Mouse (Mus musculus) right cerebral cortex, postnatal 10 days (tissue): ENCODE results near the gene Gm49486.
A peak's percentile ranks its signal among the peaks of the same experiment; 100 is the strongest.
"Not testable (repeated sequence)": the region's sequence is repeated elsewhere in the genome, so short reads cannot be mapped to it uniquely, and the experiment has no call there.

ENCODE experiments used
- DNase-seq, 2 experiments: peaks; one replicate each; pipeline ENCODE4 v3.0.0; 2021; ENCODE audit warnings: low spot score in 2 of 2

The Gm49486 gene

GRCm38 (mm10) chr15:79224685-79225084 is 4.5 kb upstream of the Gm49486 start:
- peak; percentile 83 to 88 for DNase-seq

GRCm38 (mm10) chr15:79225780-79226179 is 3.4 kb upstream of the Gm49486 start:
- DNase-seq, result not testable (repeated sequence)

GRCm38 (mm10) chr15:79235268-79235667 is 6.1 kb downstream of the Gm49486 start:
- no peak for DNase-seq

- no peak for DNase-seq
Measured at GRCm38 (mm10) chr15:79238036-79238435, 8.8 kb downstream of the Gm49486 start.

- peak in 1 of 2 experiments; percentile 59 for DNase-seq
Measured at GRCm38 (mm10) chr15:79242574-79243233, 13.5 kb downstream of the Gm49486 start.

- DNase-seq, result peak; percentile 99
Measured at GRCm38 (mm10) chr15:79243234-79244042, 14.2 kb downstream of the Gm49486 start.

- DNase-seq, result no peak
Measured at GRCm38 (mm10) chr15:79244071-79244893, 15.1 kb downstream of the Gm49486 start.

GRCm38 (mm10) chr15:79245321-79245720 is 16.1 kb downstream of the Gm49486 start:
- no peak for DNase-seq

GRCm38 (mm10) chr15:79250236-79250635 is 21.0 kb downstream of the Gm49486 start:
- no peak for DNase-seq

GRCm38 (mm10) chr15:79251168-79251567 is 22.0 kb downstream of the Gm49486 start:
- DNase-seq, result no peak

GRCm38 (mm10) chr15:79251781-79252491 is 22.7 kb downstream of the Gm49486 start:
- peak; percentile 66 to 72 for DNase-seq

GRCm38 (mm10) chr15:79252580-79252979 is 23.4 kb downstream of the Gm49486 start:
- no peak for DNase-seq

- DNase-seq, result no peak
Measured at GRCm38 (mm10) chr15:79254661-79255060, 25.5 kb downstream of the Gm49486 start, which contains the start of gene Slc16a8. Slc16a8 (minus strand) TSS chr15:79254761.

GRCm38 (mm10) chr15:79258521-79258920 is 29.3 kb downstream of the Gm49486 start:
- DNase-seq, result no peak

GRCm38 (mm10) chr15:79261095-79261725 is 32.0 kb downstream of the Gm49486 start:
- peak; percentile 66 to 74 for DNase-seq

- no peak for DNase-seq
Measured at GRCm38 (mm10) chr15:79261757-79262156, 32.6 kb downstream of the Gm49486 start.

- DNase-seq, result no peak
Measured at GRCm38 (mm10) chr15:79262375-79262774, 33.2 kb downstream of the Gm49486 start.

GRCm38 (mm10) chr15:79262786-79263309 is 33.7 kb downstream of the Gm49486 start:
- DNase-seq, result no peak

- DNase-seq, result no peak
Measured at GRCm38 (mm10) chr15:79263726-79264125, 34.5 kb downstream of the Gm49486 start.

- DNase-seq, result no peak
Measured at GRCm38 (mm10) chr15:79265384-79265783, 36.2 kb downstream of the Gm49486 start.

GRCm38 (mm10) chr15:79268521-79268920 is 39.3 kb downstream of the Gm49486 start:
- no peak for DNase-seq
